Mouse (Mus musculus) thymus, postnatal 0 days (tissue): ENCODE measurements at regions not wholly inside any gene's neighbourhood (a gene's known extent, or its start where the extent isn't known, plus 50 kb on each side); places are given as distances from the start of the nearest gene placed in this dataset.

Experiments used
- DNase-seq: peaks from one replicate; pipeline ENCODE4 v3.0.0-alpha.2; 2015; ENCODE audit warnings: low spot score

GRCm38 (mm10) chr4:89008561-89008960, 128.4 kb upstream of the Mtap start:
- no peak for DNase-seq

- DNase-seq: no peak
Observed at GRCm38 (mm10) chr4:89001470-89001869, 121.5 kb upstream of the Ifne start.

- no peak for DNase-seq
Observed at GRCm38 (mm10) chr4:89000855-89001254, 120.9 kb upstream of the Ifne start.

- DNase-seq: no peak
Observed at GRCm38 (mm10) chr4:89000200-89000599, 120.2 kb upstream of the Ifne start.

- no peak for DNase-seq
Observed at GRCm38 (mm10) chr4:88998286-88998685, 118.3 kb upstream of the Ifne start.

- no peak for DNase-seq
Observed at GRCm38 (mm10) chr4:88995129-88995919, 115.3 kb upstream of the Ifne start.

GRCm38 (mm10) chr4:88994486-88994885, 114.5 kb upstream of the Ifne start:
- no peak for DNase-seq

- no peak for DNase-seq
Observed at GRCm38 (mm10) chr4:88992498-88992897, 112.5 kb upstream of the Ifne start.

- no peak for DNase-seq
Observed at GRCm38 (mm10) chr4:88988363-88988762, 108.4 kb upstream of the Ifne start.

- no peak for DNase-seq
Observed at GRCm38 (mm10) chr4:88987103-88987502, 107.1 kb upstream of the Ifne start.

- no peak for DNase-seq
Observed at GRCm38 (mm10) chr4:88982457-88982856, 102.5 kb upstream of the Ifne start.

GRCm38 (mm10) chr4:88977099-88977888, 97.3 kb upstream of the Ifne start:
- DNase-seq: no peak

GRCm38 (mm10) chr4:88974535-88974934, 94.5 kb upstream of the Ifne start:
- DNase-seq: no peak

- no peak for DNase-seq
Observed at GRCm38 (mm10) chr4:88969134-88969841, 89.3 kb upstream of the Ifne start.

GRCm38 (mm10) chr4:88959621-88960020, 79.6 kb upstream of the Ifne start:
- no peak for DNase-seq

- no peak for DNase-seq
Observed at GRCm38 (mm10) chr4:88956605-88957004, 76.6 kb upstream of the Ifne start.

- peak; percentile 4 for DNase-seq
Observed at GRCm38 (mm10) chr4:88956151-88956550, 76.2 kb upstream of the Ifne start.

- no peak for DNase-seq
Observed at GRCm38 (mm10) chr4:88955571-88955970, 75.6 kb upstream of the Ifne start.

GRCm38 (mm10) chr4:88954045-88954444, 74.0 kb upstream of the Ifne start:
- DNase-seq: no peak

- no peak for DNase-seq
Observed at GRCm38 (mm10) chr4:88951034-88951336, 71.0 kb upstream of the Ifne start.

GRCm38 (mm10) chr4:88950181-88951033, 70.4 kb upstream of the Ifne start:
- no peak for DNase-seq
